Comparison of ENCODE assay signal across 8 mouse cellular contexts in genomic region chr1:91251927-91252326, GRCm38 (mm10). TPM values are rescaled to one million over a fixed set of nuclear protein-coding genes. Genes with fewer than 3 reads are reported as not detected.
DNase-seq lines count a peak whose midpoint lies in the region; ATAC-seq and TF ChIP-seq lines count a peak whose summit lies in the region.

No protein-coding gene starts in this region.

- WGBS in forebrain, embryonic 10.5 days: 68% methylated on average over 8 of the region's 8 CpGs
- WGBS in forebrain, embryonic 11.5 days: 64% methylated on average over 8 of the region's 8 CpGs

- H3K36me3 ChIP-seq in forebrain, embryonic 10.5 days (replicated peaks): peaks cover 13% of the 10 kb centered on the region
- H3K36me3 ChIP-seq in forebrain, embryonic 11.5 days (ENCODE audit: control insufficient read depth, insufficient read depth, low read length): no peaks in the 10 kb centered on the region
- H3K36me3 ChIP-seq in G1E (replicated peaks): peaks cover 42% of the 10 kb centered on the region
- H3K36me3 ChIP-seq in erythroblast, embryonic 14.5 days (ENCODE audit: control insufficient read depth): peaks cover 43% of the 10 kb centered on the region

- TF ChIP-seq CTCF in G1E (IDR thresholded peaks at IDR 0.05; ENCODE audit: low read depth, low read length): peak; percentile 51; the same call in 1 of the 2 replicates

- H3K4me1 ChIP-seq in forebrain, embryonic 10.5 days: peaks cover 32% of the 10 kb centered on the region
- peaks cover 6% of the 10 kb centered on the region for H3K4me1 ChIP-seq in forebrain, embryonic 11.5 days (replicated peaks; ENCODE audit: control insufficient read depth, insufficient read depth, low read length)
- H3K4me1 ChIP-seq in G1E (ENCODE audit: insufficient read depth, low read depth, low read length): peaks cover 58% of the 10 kb centered on the region
- H3K4me1 ChIP-seq in erythroblast, embryonic 14.5 days (ENCODE audit: control insufficient read depth): peaks cover 59% of the 10 kb centered on the region

- no peak overlapping the region for H3K27ac ChIP-seq in forebrain, embryonic 10.5 days
- H3K27ac ChIP-seq in forebrain, embryonic 11.5 days (ENCODE audit: low read depth, low read length): no peak overlapping the region

- intact Hi-C loops in left cerebral cortex, postnatal 10 days (cut with DNase I): no loop called here

- H3K9me3 ChIP-seq in forebrain, embryonic 10.5 days: no peaks in the 10 kb centered on the region
- H3K9me3 ChIP-seq in forebrain, embryonic 11.5 days (ENCODE audit: control insufficient read depth, low read length): no peaks in the 10 kb centered on the region
- no peaks in the 10 kb centered on the region for H3K9me3 ChIP-seq in G1E (replicated peaks)
- H3K9me3 ChIP-seq in erythroblast, embryonic 14.5 days (ENCODE audit: control insufficient read depth, low read length): no peaks in the 10 kb centered on the region

- H3K9ac ChIP-seq in forebrain, embryonic 11.5 days (ENCODE audit: low read length): no peak overlapping the region

- H3K4me2 ChIP-seq in forebrain, embryonic 11.5 days (ENCODE audit: low read depth, low read length, severe bottlenecking): no peak overlapping the region

- no peaks in the 10 kb centered on the region for H3K27me3 ChIP-seq in forebrain, embryonic 10.5 days (ENCODE audit: poor library complexity, severe bottlenecking)
- no peaks in the 10 kb centered on the region for H3K27me3 ChIP-seq in forebrain, embryonic 11.5 days (ENCODE audit: control insufficient read depth, insufficient read depth, low read length)
- no peaks in the 10 kb centered on the region for H3K27me3 ChIP-seq in G1E (ENCODE audit: insufficient read depth, low read length)
- H3K27me3 ChIP-seq in erythroblast, embryonic 14.5 days (ENCODE audit: control insufficient read depth): no peaks in the 10 kb centered on the region

- ATAC-seq in forebrain, embryonic 11.5 days (replicated peaks; ENCODE audit: low FRiP score): no peak
- peak; percentile 29; the same call in 1 of the 2 replicates for ATAC-seq in G1E (ENCODE audit: extremely low read depth, insufficient number of reproducible peaks, low FRiP score, poor library complexity, severe bottlenecking)
- peak; percentile 27 for ATAC-seq in monocyte, adult 5-6 weeks (replicated peaks; ENCODE audit: insufficient number of reproducible peaks, low FRiP score, low TSS enrichment, poor library complexity, severe bottlenecking)

- peak overlapping the region; percentile 100; the same call in 1 of the 2 replicates for H3K4me3 ChIP-seq in forebrain, embryonic 10.5 days
- no peak overlapping the region for H3K4me3 ChIP-seq in forebrain, embryonic 11.5 days (ENCODE audit: low read depth, low read length)
- peak overlapping the region; percentile 42; the same call in 1 of the 2 replicates for H3K4me3 ChIP-seq in G1E (ENCODE audit: low read depth, low read length)
- peak overlapping the region; percentile 100 for H3K4me3 ChIP-seq in erythroblast, embryonic 14.5 days (replicated peaks)

- DNase-seq in forebrain, embryonic 10.5 days (ENCODE audit: extremely low spot score, low spot score): peak; percentile 29
- DNase-seq in forebrain, embryonic 11.5 days (ENCODE audit: low spot score): no peak
- DNase-seq in G1E (ENCODE audit: low spot score): no peak
- DNase-seq in kidney, postnatal 14 days: peak; percentile 27
- DNase-seq in left cerebral cortex, postnatal 10 days (ENCODE audit: extremely low spot score in 1 of 2, low spot score in 2 of 2): no peak
- DNase-seq in urinary bladder, adult 18-20 months (ENCODE audit: low spot score in 2 of 2): no peak

RNA-seq across cellular contexts. Expression of gene Ube2f, which starts 1.8 kb away (rescaled TPM):
- polyA plus RNA-seq in forebrain, embryonic 10.5 days (2016; fragmentation: Nextera tagmentation; extraction: Ambion mirVana): 95.3 and 99.9 TPM in 2 replicates
- 78.9 and 84.7 TPM in 2 replicates for polyA plus RNA-seq in forebrain, embryonic 11.5 days (2014; fragmentation: Nextera tagmentation; extraction: Ambion mirVana)
- 85.6 and 90.7 TPM in 2 replicates for total RNA-seq in G1E (2014; fragmentation: Nextera tagmentation)
- total RNA-seq in G1E (2017): 52.9 and 61.3 TPM in 2 replicates
- 11.9 and 16.6 TPM in 2 replicates for polyA plus RNA-seq in G1E (2012)
- 3.7 and 3.8 TPM in 2 replicates for polyA plus RNA-seq in erythroblast, embryonic 14.5 days (2012)
- 75.0 to 85.6 TPM (median 83.2 TPM) in 3 replicates for total RNA-seq in monocyte, adult 5-6 weeks (2017)
- 10 to 100 TPM; 47.5 to 50.0 TPM for total RNA-seq in left cerebral cortex, postnatal 10 days (2021)

RNA-seq across cellular contexts. Expression of gene Scly, which starts 46.2 kb away (rescaled TPM):
- 18.5 and 18.7 TPM in 2 replicates for polyA plus RNA-seq in forebrain, embryonic 10.5 days (2016; fragmentation: Nextera tagmentation; extraction: Ambion mirVana)
- 14.2 and 17.0 TPM in 2 replicates for polyA plus RNA-seq in forebrain, embryonic 11.5 days (2014; fragmentation: Nextera tagmentation; extraction: Ambion mirVana)
- total RNA-seq in G1E (2014; fragmentation: Nextera tagmentation) (16.0 and 16.6 TPM in 2 replicates), G1E (2017) (8.1 and 10.5 TPM in 2 replicates)
- 9.5 and 10.1 TPM in 2 replicates for polyA plus RNA-seq in G1E (2012)
- 2.6 and 3.3 TPM in 2 replicates for polyA plus RNA-seq in erythroblast, embryonic 14.5 days (2012)
- total RNA-seq in monocyte, adult 5-6 weeks (2017): 18.4 to 25.4 TPM (median 25.1 TPM) in 3 replicates
- total RNA-seq in left cerebral cortex, postnatal 10 days (2021): 10 to 100 TPM; 10.4 to 10.5 TPM

Comparison
In these comparisons a context has a peak if more than half of its experiments do, and no peak if none do; other contexts are left out.
1. DNase-seq: peak in forebrain, embryonic 10.5 days (single experiment) and kidney, postnatal 14 days (single experiment); none in forebrain, embryonic 11.5 days (single experiment), G1E (single experiment), left cerebral cortex, postnatal 10 days (0 of 2) and urinary bladder, adult 18-20 months (0 of 2).